Mouse (Mus musculus): ENCODE results near the gene Rab23.

Gene Rab23

GRCm38 (mm10) chr1:33768091-33768787, 48.6 kb downstream of the Rab23 start:
- no peak for DNase-seq

GRCm38 (mm10) chr1:33768827-33769226, 49.1 kb downstream of the Rab23 start:
- DNase-seq: no peak

- DNase-seq: no peak
Measured at GRCm38 (mm10) chr1:33771621-33772020, 51.9 kb downstream of the Rab23 start.

GRCm38 (mm10) chr1:33772106-33772505, 52.4 kb downstream of the Rab23 start:
- no peak for DNase-seq

DNA sequence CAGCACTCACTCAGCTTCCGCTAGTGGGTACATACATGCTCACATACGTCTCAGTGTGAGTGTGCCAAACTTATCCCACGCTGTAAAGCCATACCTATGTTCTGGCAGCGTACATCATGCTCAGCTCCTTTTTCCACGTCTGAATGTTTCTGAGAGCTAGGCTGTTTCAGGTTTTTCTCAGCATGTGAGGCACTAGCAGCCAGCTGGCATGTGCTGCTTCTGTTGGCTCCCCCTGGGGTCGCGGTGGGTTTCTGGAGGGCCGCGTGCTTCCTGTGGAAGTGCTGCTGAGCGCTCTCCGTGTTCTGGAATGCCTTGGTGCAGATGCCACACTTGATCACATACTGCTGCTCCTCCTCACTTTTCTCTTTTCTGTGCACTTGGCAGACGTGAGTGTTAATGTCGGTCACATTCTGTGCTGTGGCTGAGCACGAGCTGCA, 56.5 kb downstream of the Rab23 start:
- DNase-seq: no peak

GRCm38 (mm10) chr1:33784561-33784960, 64.9 kb downstream of the Rab23 start:
- no peak for DNase-seq

GRCm38 (mm10) chr1:33788072-33788471, 68.4 kb downstream of the Rab23 start:
- DNase-seq: no peak

DNA sequence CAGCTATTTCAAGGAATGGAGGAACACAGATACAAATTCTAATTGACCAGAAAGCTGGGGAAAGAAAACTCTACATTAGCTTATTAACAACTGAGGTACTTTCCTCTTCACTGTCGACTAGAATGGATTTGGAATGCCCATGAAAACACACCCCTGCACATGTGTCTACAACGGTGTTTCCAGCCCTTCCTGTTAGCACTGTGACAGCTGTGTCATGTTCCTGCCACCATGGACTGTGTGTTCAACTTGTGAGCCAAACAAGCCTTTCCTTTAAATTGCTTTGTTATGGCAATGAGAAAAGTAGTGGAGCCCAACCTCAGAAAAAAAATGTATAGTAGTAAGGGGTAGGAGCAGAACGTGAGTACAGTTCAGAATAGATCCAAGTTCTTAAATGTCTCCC, 68.8 kb downstream of the Rab23 start:
- peak; percentile 20 to 33 for DNase-seq
